Mouse (Mus musculus): ENCODE measurements around the gene Pds5a. TPM values are rescaled to one million over a fixed set of nuclear protein-coding genes. Genes with fewer than 3 reads are reported as not detected.
"Not testable (repeated sequence)": the region's sequence is repeated elsewhere in the genome, so short reads cannot be mapped to it uniquely, and the experiment has no call there.

The Pds5a gene
- total RNA-seq (2021): 100 to 1,000 TPM in 1 of 2 experiments, 10 to 100 TPM in 1; 89.8 to 106 TPM

DNA sequence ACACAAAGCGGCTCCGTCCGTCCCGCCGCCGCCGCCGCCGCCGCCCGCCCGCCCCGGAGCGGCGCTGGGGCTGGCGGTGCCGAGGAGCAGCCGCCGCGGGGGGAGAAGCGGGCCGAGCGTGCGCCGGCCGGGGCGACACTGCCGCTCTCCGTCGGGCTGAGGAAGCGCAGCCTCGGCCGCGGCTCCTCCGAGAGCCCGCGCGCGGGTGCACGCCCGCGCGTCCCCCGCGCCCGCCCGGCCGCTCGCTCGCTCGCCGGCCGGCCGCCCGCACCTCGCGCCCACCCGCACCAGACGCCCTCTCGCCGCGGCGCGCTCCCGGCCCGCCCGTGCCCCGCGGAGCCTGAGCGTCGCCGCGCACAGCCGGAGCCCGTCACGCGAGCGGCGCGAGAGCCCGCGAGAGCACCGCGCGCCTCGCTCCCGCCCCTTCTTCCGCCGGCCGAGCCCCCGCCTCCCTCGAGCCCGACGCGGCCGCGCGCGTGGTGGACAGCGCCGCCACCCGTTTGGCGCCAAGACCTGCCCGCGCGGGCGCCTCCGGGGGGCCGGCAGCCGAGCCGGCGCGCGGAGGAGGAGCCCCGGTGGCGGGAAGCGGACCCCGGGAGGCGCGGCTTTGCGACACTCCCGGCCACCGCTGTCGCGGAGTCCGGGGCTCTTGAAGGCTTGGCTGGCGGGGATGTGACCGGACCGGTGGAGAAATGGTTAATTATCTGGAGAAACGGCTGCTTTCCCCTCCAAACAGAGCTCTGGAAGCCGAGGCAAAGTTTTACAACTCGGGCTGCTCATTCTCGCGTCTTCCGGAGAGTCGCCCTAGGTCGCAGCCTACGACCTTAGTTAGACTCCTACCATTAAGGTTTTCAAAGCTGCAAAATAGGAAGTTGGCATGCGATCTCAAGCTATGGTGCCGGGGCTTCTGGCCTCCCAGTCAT is at the start of gene Pds5a:
Gene Pds5a, minus strand, starts transcription at position 438 of the 923 bp plus-strand sequence.
- DNase-seq: peak; percentile 90

DNA sequence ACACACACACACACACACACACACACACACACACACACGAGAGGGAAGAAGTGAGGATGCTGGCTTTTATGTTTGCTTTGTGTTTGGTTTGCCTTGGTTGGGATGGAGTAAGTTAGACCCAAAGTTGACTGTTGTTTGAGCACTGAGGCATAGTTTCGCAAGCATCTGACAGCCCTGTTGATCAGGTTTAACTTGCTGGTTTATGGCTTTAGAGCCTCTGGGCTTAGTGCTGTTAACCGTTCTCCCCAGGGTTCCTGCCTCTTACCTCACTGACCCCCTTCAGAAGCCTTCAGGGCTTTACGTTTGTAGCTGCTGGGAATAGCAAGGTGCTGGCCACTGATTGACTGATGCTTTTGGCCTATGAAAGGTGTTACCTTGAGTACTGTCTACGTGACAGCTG is 48.8 kb upstream of the Pds5a start:
- intact Hi-C loops (cut with DNase I): no loop called here

More for the DNA sequence above, at the start of gene Pds5a:
- intact Hi-C loops (cut with DNase I): no loop called here

DNA sequence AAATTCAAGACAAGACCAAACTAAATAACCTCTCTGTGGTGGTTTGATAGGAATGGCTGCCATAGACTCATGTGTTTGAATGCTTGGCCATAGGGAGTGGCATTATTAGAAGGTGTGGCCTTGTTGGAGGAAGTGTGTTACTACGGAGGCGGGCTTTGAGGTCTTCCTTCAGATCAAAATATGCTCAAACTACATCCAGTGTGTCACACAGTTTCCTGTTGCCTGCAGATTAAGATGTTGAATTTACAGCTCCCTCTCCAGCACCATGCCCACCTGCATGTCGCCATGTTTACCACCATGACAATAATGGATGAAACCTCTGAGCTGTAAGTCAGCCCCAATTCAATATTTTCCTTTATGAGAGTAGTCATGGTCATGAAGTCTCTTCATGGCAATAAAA is 41.3 kb upstream of the Pds5a start:
- DNase-seq: no peak
- intact Hi-C loops (cut with DNase I): no loop called here

More for the DNA sequence above, 48.8 kb upstream of the Pds5a start:
- DNase-seq: no peak

DNA sequence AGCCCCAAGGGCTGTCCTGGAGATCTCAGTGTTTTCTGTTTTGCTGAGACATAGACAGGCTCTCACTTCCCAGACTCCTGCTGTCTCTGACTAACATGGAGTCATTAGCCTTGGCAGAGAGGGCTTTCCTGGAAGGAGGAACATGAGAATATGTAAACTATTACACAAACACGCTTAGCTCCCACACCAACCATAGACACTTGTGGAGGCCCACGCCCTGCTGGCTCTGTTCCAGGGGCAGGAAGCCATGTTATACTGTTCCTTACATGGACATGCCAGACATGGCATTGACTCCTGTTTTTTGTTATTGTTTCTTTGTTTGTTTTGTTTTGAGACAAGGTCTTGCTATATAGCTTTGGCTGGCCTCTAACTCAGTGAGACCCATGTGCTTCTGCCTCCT is 37.5 kb upstream of the Pds5a start:
- DNase-seq: no peak
- intact Hi-C loops (cut with DNase I): no loop called here

GRCm38 (mm10) chr5:65731173-65732007 is 33.3 kb upstream of the Pds5a start:
- intact Hi-C loops (cut with DNase I): no loop called here
- no peak for DNase-seq

DNA sequence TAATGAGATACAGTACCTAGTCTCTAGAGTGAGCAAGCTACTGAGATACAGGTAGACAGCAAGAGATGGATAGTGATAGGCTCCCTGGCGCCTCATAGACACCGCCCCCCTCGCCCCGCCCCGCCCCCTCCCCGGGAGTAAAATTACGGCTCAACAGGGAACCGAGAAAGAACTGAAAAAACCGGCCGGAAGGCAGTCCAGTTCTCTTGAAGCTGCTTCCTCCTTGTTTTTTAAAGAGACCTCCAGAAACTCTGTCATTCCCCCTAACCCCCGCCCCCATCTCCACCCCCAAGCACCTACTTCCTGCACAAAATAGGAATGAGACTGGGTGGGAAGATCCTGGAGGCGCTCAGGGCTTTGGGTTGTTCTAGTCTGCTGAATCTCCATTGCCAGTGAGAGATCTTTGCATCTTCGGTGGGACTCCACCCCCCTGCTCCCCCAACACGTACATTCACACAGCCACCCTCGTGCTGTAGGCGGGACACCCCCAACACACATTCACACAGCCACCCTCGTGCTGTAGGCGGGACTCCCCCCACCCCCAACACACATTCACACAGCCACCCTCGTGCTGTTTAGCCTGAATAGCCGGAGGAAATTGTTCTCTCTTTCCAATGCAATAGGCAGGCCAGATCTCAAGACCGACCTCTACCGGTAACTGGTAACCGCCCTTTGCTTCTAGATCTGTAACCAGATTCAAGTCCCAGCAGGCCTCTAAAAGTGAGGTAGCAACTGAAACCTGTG is 26.4 kb upstream of the Pds5a start:
- intact Hi-C loops (cut with DNase I): no loop called here
- peak; percentile 37 for DNase-seq

- intact Hi-C loops (cut with DNase I): no loop called here
- no peak for DNase-seq
Measured at GRCm38 (mm10) chr5:65718368-65718767, 20.3 kb upstream of the Pds5a start.

GRCm38 (mm10) chr5:65717903-65718211 is 19.8 kb upstream of the Pds5a start:
- DNase-seq; intact Hi-C loops (cut with DNase I): not testable (repeated sequence)

DNA sequence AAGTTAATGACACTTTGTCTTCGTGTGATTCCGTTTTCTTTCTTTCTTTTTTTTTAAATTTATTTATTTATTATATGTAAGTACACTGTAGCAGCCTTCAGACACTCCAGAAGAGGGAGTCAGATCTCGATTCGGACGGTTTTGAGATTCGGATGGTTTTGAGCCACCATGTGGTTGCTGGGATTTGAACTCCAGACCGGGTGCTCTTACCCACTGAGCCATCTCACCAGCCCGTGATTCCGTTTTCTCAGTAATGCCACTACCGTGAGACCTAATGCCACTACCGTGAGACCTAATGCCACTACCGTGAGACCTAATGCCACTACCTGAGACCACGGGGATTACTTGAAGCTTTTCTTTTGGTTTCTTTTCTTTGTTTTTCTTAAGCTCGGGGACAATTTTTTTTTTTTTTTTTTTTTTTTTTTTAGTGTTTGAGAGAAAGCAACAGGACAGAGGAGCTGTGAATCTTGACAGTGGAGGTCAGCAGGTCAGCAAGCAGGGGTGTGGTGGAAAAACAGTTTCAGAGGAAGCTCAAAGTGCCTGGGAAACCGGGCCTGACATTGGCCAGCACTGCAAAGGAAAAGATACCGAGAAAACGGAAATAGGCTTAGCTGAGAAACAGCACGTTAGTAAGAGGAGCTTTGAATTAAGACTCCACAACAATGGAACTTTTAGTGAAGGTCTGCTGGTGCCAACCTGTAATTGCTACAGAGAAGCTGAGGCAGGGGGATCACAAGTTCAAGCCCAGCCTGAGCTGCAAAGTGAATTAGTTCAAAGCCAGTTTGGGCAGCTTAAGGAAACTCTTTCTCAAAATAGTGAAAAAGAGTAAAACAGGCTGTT is 19.2 kb upstream of the Pds5a start:
- intact Hi-C loops (cut with DNase I): no loop called here
- DNase-seq: no peak

- intact Hi-C loops (cut with DNase I): no loop called here
- DNase-seq: no peak
Measured at GRCm38 (mm10) chr5:65715084-65715483, 17.0 kb upstream of the Pds5a start.

GRCm38 (mm10) chr5:65711463-65711862 is 13.4 kb upstream of the Pds5a start:
- intact Hi-C loops (cut with DNase I): no loop called here
- DNase-seq: no peak

GRCm38 (mm10) chr5:65710267-65710666 is 12.2 kb upstream of the Pds5a start:
- no peak for DNase-seq
- intact Hi-C loops (cut with DNase I): no loop called here

GRCm38 (mm10) chr5:65706979-65707378 is 8.9 kb upstream of the Pds5a start:
- intact Hi-C loops (cut with DNase I): no loop called here

GRCm38 (mm10) chr5:65706171-65706570 is 8.1 kb upstream of the Pds5a start:
- DNase-seq: no peak
- intact Hi-C loops (cut with DNase I): no loop called here

More at GRCm38 (mm10) chr5:65706979-65707378, 8.9 kb upstream of the Pds5a start:
- no peak for DNase-seq

DNA sequence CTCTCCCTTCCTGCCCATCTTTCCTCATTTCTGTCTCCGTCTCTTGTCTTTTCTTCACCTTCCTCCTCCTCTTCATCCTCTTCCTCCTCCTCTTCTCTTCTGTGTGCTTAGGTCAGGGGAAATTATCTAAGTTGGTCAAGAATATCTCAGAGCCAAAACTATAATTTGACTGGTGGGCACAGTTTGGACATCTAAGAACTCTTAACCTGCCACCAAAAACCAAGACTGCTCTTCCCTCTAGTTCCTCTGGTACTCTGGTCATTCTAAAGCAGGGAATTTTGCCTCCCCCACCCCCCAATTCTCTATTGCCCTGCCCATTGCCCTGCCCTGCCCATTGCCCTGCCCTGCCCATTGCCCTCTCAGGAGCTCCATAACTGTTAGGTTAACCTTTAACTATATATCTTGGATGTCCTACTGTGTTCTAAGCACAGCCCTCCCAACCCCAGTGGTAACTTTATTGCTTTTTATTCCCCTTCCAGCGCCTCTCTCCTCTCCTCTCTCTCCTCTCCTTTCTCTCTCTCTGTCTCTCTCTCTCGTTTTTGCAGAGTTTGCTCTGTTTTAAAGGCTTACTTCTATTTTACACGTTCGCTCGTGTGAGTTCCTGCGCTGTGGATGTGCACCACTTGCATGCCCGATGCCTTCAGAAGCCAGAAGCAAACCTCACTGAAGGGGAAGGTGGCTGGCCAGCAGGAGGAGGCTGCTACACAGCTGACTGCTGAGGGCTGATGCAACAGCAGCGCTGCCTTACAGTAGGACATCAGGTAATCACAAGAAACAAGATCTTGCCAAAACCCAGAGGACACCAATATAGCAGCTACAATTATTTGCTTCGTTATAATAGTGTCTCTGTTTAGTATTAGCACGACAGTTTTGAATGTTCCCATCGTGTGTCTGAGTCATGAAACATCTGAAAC is 6.9 kb upstream of the Pds5a start:
- intact Hi-C loops (cut with DNase I): no loop called here
- DNase-seq: no peak

GRCm38 (mm10) chr5:65703261-65703660 is 5.2 kb upstream of the Pds5a start:
- DNase-seq: no peak
- intact Hi-C loops (cut with DNase I): no loop called here

GRCm38 (mm10) chr5:65700102-65700501 is 2.0 kb upstream of the Pds5a start:
- intact Hi-C loops (cut with DNase I): no loop called here

DNA sequence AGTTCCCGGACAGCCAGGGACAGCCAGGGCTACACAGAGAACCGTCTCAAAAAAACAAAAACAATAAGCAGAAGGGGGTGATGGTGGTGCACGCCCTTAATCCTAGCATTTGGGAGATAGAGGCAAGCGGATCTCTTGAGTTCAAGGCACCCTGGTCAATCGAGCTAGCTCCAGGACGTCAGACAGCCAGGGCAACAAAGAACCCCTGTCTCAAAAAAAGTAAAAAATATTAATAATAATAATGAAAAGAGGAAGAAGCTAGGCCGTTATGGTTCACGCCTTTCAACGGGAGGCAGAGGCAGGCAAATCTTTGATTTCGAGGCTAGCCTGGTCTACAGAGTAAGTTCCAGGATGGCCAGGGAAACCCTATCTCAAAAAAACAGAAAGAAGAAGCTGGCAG is 1.1 kb upstream of the Pds5a start:
- DNase-seq: no peak
- intact Hi-C loops (cut with DNase I): no loop called here

More at GRCm38 (mm10) chr5:65700102-65700501, 2.0 kb upstream of the Pds5a start:
- DNase-seq: no peak

DNA sequence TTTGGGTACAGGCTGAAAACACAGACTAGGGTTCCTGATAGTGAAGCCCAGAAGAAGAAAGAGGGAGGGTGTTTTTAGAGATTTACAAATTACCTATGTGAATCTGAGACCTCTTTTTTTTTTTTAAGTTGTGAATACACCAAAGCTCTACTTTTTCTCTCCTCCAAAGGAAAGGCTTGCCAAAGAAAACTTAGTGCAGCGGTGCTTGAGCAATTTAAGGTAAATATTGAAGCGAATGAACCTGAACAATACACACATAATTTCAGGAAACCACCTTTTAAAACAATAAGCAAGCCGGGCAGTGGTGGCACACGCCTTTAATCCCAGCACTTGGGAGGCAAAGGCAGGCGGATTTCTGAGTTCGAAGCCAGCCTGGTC is 675 bp upstream of the Pds5a start:
- DNase-seq: no peak
- intact Hi-C loops (cut with DNase I): no loop called here

All from left cerebral cortex, postnatal 4 days (tissue).